Mouse (Mus musculus): ENCODE results near the gene Sel1l3. TPM values are rescaled to one million over a fixed set of nuclear protein-coding genes. Genes with fewer than 3 reads are reported as not detected.
A peak's percentile ranks its signal among the peaks of the same experiment; 100 is the strongest.

Gene Sel1l3
- total and polyA plus RNA-seq, 3 experiments, result 0.86 to 1.6 (median 1.5) TPM

GRCm38 (mm10) chr5:53212087-53212781 lies 1.5 kb downstream of the Sel1l3 start:
- Histone ChIP-seq H3K27ac (no peak overlapping the region), H3K9ac (ENCODE audit: low read depth, low read length) (no peak overlapping the region; the same call in 1 of the 2 replicates), H3K4me1 (ENCODE audit: control insufficient read depth, insufficient read depth, low read length) (no peaks in the 10 kb centered on the region; the same call in 1 of the 2 replicates), H3K4me3 (peak overlapping the region; percentile 48; the same call in 1 of the 2 replicates), H3K36me3 (ENCODE audit: control insufficient read depth, insufficient read depth, low read length) (no peaks in the 10 kb centered on the region), H3K79me2 (replicated peaks; ENCODE audit: control insufficient read depth, insufficient read depth, low read length) (no peaks in the 10 kb centered on the region), H3K27me3 (ENCODE audit: control insufficient read depth, insufficient read depth, low read length) (peaks cover 8% of the 10 kb centered on the region)
- WGBS, result 20% methylated on average over 20 of the region's 20 CpGs
- no peak for DNase-seq
- TF ChIP-seq CTCF (IDR thresholded peaks at IDR 0.05), result no peak
- no peak for TF ChIP-seq POLR2A (IDR thresholded peaks at IDR 0.05; ENCODE audit: insufficient read depth, low read depth, low read length)
- no peak for TF ChIP-seq EP300 (IDR thresholded peaks at IDR 0.05; ENCODE audit: insufficient read depth, low read depth, low read length)
- intact Hi-C loops (cut with DNase I), result no loop called here

- no peak overlapping the region for H3K27ac ChIP-seq
- H3K36me3 ChIP-seq (ENCODE audit: control insufficient read depth, insufficient read depth, low read length), result no peaks in the 10 kb centered on the region
- intact Hi-C loops (cut with DNase I), result no loop called here
- no peaks in the 10 kb centered on the region for H3K79me2 ChIP-seq (replicated peaks; ENCODE audit: control insufficient read depth, insufficient read depth, low read length)
- no peak for TF ChIP-seq CTCF (IDR thresholded peaks at IDR 0.05)
- TF ChIP-seq POLR2A (IDR thresholded peaks at IDR 0.05; ENCODE audit: insufficient read depth, low read depth, low read length), result no peak
- no peak for TF ChIP-seq EP300 (IDR thresholded peaks at IDR 0.05; ENCODE audit: insufficient read depth, low read depth, low read length)
- WGBS, result 63% methylated on average over 6 of the region's 6 CpGs
- H3K9ac ChIP-seq (ENCODE audit: low read depth, low read length), result no peak overlapping the region
- no peak overlapping the region for H3K4me3 ChIP-seq
- H3K4me1 ChIP-seq (ENCODE audit: control insufficient read depth, insufficient read depth, low read length), result no peaks in the 10 kb centered on the region; the same call in 1 of the 2 replicates
- H3K27me3 ChIP-seq (ENCODE audit: control insufficient read depth, insufficient read depth, low read length), result peaks cover 8% of the 10 kb centered on the region
- DNase-seq, result no peak
These were observed 2.5 kb downstream of the Sel1l3 start for GRCm38 (mm10) chr5:53211241-53211640.

- intact Hi-C loops (cut with DNase I), result no loop called here
- H3K27ac ChIP-seq, result no peak overlapping the region
- no peak overlapping the region for H3K4me3 ChIP-seq
These were observed 3.2 kb downstream of the Sel1l3 start for GRCm38 (mm10) chr5:53210481-53210880.

GRCm38 (mm10) chr5:53209773-53210172 lies 4.0 kb downstream of the Sel1l3 start:
- H3K27ac ChIP-seq, result no peak overlapping the region
- H3K4me3 ChIP-seq, result no peak overlapping the region
- no peak overlapping the region for H3K9ac ChIP-seq (ENCODE audit: low read depth, low read length)
- H3K4me1 ChIP-seq (ENCODE audit: control insufficient read depth, insufficient read depth, low read length), result no peaks in the 10 kb centered on the region; the same call in 1 of the 2 replicates
- no peaks in the 10 kb centered on the region for H3K79me2 ChIP-seq (replicated peaks; ENCODE audit: control insufficient read depth, insufficient read depth, low read length)
- peaks cover 8% of the 10 kb centered on the region for H3K27me3 ChIP-seq (ENCODE audit: control insufficient read depth, insufficient read depth, low read length)
- 64% methylated on average over 7 of the region's 7 CpGs for WGBS
- no peak for TF ChIP-seq EP300 (IDR thresholded peaks at IDR 0.05; ENCODE audit: insufficient read depth, low read depth, low read length)
- TF ChIP-seq POLR2A (IDR thresholded peaks at IDR 0.05; ENCODE audit: insufficient read depth, low read depth, low read length), result no peak
- no peak for TF ChIP-seq CTCF (IDR thresholded peaks at IDR 0.05)
- H3K36me3 ChIP-seq (ENCODE audit: control insufficient read depth, insufficient read depth, low read length), result no peaks in the 10 kb centered on the region
- intact Hi-C loops (cut with DNase I), result no loop called here
- no peak for DNase-seq

More at GRCm38 (mm10) chr5:53210481-53210880, 3.2 kb downstream of the Sel1l3 start:
- Histone ChIP-seq H3K36me3 (ENCODE audit: control insufficient read depth, insufficient read depth, low read length) (no peaks in the 10 kb centered on the region), H3K4me1 (ENCODE audit: control insufficient read depth, insufficient read depth, low read length) (no peaks in the 10 kb centered on the region; the same call in 1 of the 2 replicates), H3K79me2 (replicated peaks; ENCODE audit: control insufficient read depth, insufficient read depth, low read length) (no peaks in the 10 kb centered on the region), H3K27me3 (ENCODE audit: control insufficient read depth, insufficient read depth, low read length) (peaks cover 8% of the 10 kb centered on the region), H3K9ac (ENCODE audit: low read depth, low read length) (no peak overlapping the region)
- DNase-seq, result no peak
- 76% methylated on average over 4 of the region's 4 CpGs for WGBS
- TF ChIP-seq POLR2A (IDR thresholded peaks at IDR 0.05; ENCODE audit: insufficient read depth, low read depth, low read length), result no peak
- TF ChIP-seq EP300 (IDR thresholded peaks at IDR 0.05; ENCODE audit: insufficient read depth, low read depth, low read length), result no peak
- TF ChIP-seq CTCF (IDR thresholded peaks at IDR 0.05), result no peak

- Histone ChIP-seq H3K9ac (ENCODE audit: low read depth, low read length) (no peak overlapping the region), H3K27me3 (ENCODE audit: control insufficient read depth, insufficient read depth, low read length) (peaks cover 8% of the 10 kb centered on the region), H3K4me1 (ENCODE audit: control insufficient read depth, insufficient read depth, low read length) (no peaks in the 10 kb centered on the region; the same call in 1 of the 2 replicates), H3K36me3 (ENCODE audit: control insufficient read depth, insufficient read depth, low read length) (no peaks in the 10 kb centered on the region), H3K4me3 (no peak overlapping the region), H3K79me2 (replicated peaks; ENCODE audit: control insufficient read depth, insufficient read depth, low read length) (no peaks in the 10 kb centered on the region), H3K27ac (no peak overlapping the region)
- DNase-seq, result no peak
- 89% methylated on average over 1 of the region's 1 CpGs for WGBS
- TF ChIP-seq CTCF (IDR thresholded peaks at IDR 0.05) (no peak), POLR2A (IDR thresholded peaks at IDR 0.05; ENCODE audit: insufficient read depth, low read depth, low read length) (no peak), EP300 (IDR thresholded peaks at IDR 0.05; ENCODE audit: insufficient read depth, low read depth, low read length) (no peak)
- intact Hi-C loops (cut with DNase I), result no loop called here
These were observed 5.0 kb downstream of the Sel1l3 start for GRCm38 (mm10) chr5:53208731-53209130.

- intact Hi-C loops (cut with DNase I), result no loop called here
- WGBS, result 72% methylated on average over 5 of the region's 5 CpGs
- H3K79me2 ChIP-seq (replicated peaks; ENCODE audit: control insufficient read depth, insufficient read depth, low read length), result no peaks in the 10 kb centered on the region
- H3K9ac ChIP-seq (ENCODE audit: low read depth, low read length), result no peak overlapping the region
- no peaks in the 10 kb centered on the region for H3K4me1 ChIP-seq (ENCODE audit: control insufficient read depth, insufficient read depth, low read length)
- H3K36me3 ChIP-seq (ENCODE audit: control insufficient read depth, insufficient read depth, low read length), result no peaks in the 10 kb centered on the region
- no peak for TF ChIP-seq POLR2A (IDR thresholded peaks at IDR 0.05; ENCODE audit: insufficient read depth, low read depth, low read length)
- no peaks in the 10 kb centered on the region for H3K27me3 ChIP-seq (ENCODE audit: control insufficient read depth, insufficient read depth, low read length)
- no peak overlapping the region for H3K4me3 ChIP-seq
- no peak overlapping the region for H3K27ac ChIP-seq
- no peak for DNase-seq
These were observed 7.2 kb downstream of the Sel1l3 start for GRCm38 (mm10) chr5:53206575-53206974.
